Mouse (Mus musculus) hematopoietic multipotent progenitor cell, adult 10-12 weeks (in vitro differentiated cells): Measurements from ENCODE around the gene Fn3k. TPM values are rescaled to one million over a fixed set of nuclear protein-coding genes. Genes with fewer than 3 reads are reported as not detected.

Experiments
- polyA plus RNA-seq: library from polyadenylated mRNA; stranded (reverse); fragments of >175 nt; gene quantifications from 2 replicates; pipeline ENCODE4 v1.2.3, GENCODE M21; 2012; ENCODE audit warnings: low replicate concordance

Fn3k gene
- polyA plus RNA-seq = 0.13 and 4.7 TPM in 2 replicates

DNA sequence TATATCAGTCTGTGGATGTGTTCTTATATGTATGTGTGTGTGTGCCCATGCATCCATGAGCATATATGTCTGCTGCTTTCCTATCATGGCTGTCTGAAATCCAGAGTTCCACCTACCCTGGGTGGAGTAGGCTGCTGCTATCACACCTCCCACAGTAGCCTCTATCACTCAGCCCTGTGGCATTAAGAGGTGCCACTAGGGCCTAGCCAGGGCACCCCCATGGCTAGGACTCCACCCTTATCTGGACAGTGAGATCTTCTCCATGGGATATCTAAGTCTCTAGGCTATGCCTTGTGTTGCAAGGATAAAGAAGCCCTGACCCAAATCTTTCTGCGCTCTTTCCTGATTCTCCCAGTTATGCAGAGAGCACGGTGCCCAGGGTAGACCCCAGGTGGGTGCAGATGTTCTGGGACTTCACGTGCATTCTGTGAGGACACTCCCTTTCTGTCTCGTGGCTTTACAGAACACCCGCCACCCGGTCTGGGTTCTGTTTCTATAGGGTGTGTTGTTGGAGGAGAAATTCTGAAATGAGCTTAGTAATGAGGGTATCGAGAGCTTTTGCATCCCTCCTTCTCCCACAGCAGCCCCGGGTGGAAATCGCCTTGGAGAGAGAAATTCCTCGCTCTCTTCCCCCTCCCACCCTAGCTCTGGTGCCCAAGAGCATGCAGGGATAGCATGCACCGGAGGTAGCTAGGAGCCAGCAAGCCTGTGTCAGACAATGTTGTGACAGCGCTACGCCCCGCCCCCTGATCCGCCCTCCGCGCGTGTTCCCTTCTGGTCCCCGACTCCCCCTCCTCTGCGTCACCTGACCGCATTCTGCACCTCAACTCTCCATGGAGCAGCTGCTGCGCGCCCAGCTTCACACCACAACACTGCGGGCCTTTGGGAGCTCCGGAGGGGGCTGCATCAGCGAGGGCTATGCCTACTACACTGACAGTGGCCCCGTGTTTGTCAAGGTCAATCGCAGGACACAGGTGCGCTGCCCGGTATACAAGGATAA lies at the start of gene Fn3k:
Gene Fn3k (plus strand): TSS at position 758 of the 1,000 bp plus-strand sequence.

GRCm38 (mm10) chr11:121387750-121388553 lies 46.8 kb upstream of the Fn3k start, which contains the start of gene Rab40b:
Rab40b (minus strand) TSS chr11:121388251.

GRCm38 (mm10) chr11:121420830-121421552 lies 13.7 kb upstream of the Fn3k start, which contains the start of gene Fn3krp:
Fn3krp (plus strand) TSS chr11:121421401.

DNA sequence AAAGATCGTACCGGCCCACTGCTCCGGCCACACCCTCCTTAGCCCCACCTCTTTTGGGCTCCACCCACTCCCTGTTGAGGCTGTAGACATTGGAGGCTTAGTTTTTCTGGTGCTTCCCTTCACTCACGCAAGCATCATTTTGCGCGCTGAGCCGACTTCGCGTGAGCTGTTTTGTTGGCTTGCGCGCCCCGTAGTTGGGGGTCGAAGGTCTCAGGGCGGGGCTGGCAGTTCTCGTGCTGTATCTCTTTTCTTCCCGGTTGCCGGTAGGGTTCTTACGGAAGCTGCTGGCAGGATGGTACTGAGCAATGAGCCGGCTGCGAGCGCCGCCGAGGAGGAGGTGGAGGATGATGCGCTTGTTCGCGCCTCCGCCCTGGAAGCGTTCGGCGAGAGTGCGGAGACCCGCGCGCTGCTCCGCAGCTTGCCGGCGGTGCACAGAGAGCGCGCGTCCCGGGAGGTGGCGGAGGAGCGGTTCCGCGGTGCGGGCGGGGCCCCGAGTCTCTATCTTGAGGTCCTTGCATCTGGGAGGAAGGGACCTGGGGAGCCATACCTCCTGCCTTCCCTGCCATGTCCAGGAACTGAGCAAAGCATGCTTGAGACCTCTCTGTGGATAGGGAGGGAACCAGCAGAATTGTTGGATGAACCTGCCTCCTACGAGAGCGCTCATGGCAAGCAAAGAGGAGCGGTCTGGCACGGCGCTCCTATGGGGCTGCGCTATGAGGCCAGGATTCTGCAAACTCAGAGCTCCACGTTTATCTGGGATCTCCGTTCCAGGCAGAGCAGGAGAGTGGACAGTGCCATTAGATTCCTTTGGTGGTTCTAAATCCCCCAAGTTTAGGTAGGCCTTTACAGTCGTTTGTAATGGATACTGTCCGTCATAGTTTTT lies 17.3 kb downstream of the Fn3k start, which contains the start of gene Tbcd:
Gene Tbcd (plus strand): TSS at position 197 of the 883 bp plus-strand sequence.

Other genes starting within 250 kb of the Fn3k start
- gene Hexdc, start 230.5 kb upstream of the Fn3k start, polyA plus RNA-seq = 8.8 and 18.1 TPM in 2 replicates
- 7.4 and 9.2 TPM in 2 replicates for gene Ogfod3, start 230.2 kb upstream of the Fn3k start, polyA plus RNA-seq
- gene Cybc1, start 205.6 kb upstream of the Fn3k start, polyA plus RNA-seq = 39.1 and 54.6 TPM in 2 replicates
- 2.8 and 9.0 TPM in 2 replicates for gene Narf, start 197.7 kb upstream of the Fn3k start, polyA plus RNA-seq
- gene Foxk2, start 174.9 kb upstream of the Fn3k start, polyA plus RNA-seq = 17.4 and 25.8 TPM in 2 replicates
- 10.8 and 17.9 TPM in 2 replicates for gene Wdr45b, start 80.5 kb upstream of the Fn3k start, polyA plus RNA-seq
- not detected in 2 replicates for gene Rab40b, start 46.7 kb upstream of the Fn3k start, polyA plus RNA-seq
- 3.9 and 8.1 TPM in 2 replicates for gene Fn3krp, start 13.5 kb upstream of the Fn3k start, polyA plus RNA-seq
- gene Tbcd, start 17.0 kb downstream of the Fn3k start, polyA plus RNA-seq = 4.0 and 4.1 TPM in 2 replicates
- 0.14 TPM in 1 of 2 replicates, not detected in the other for gene Zfp750, start 84.4 kb downstream of the Fn3k start, polyA plus RNA-seq
- gene B3gntl1, start 238.2 kb downstream of the Fn3k start, polyA plus RNA-seq = 2.1 and 3.6 TPM in 2 replicates